Mouse (Mus musculus) cerebellum, adult 2 months (tissue): ENCODE data around the gene Srgap2. TPM values are rescaled to one million over a fixed set of nuclear protein-coding genes. Genes with fewer than 3 reads are reported as not detected.

ENCODE experiments used
- DNase-seq, 2 experiments: peaks; one replicate each; pipeline ENCODE4 v3.0.0; 2021
- H3K27ac ChIP-seq: fragments of 200-500 bp; 2 replicates; pipeline ENCODE4 v1.5.1; 2012; ENCODE audit warnings: low read length, control low read depth, inconsistent platforms; ENCODE audit not compliant: insufficient read depth
- H3K27me3 ChIP-seq: fragments of 200-500 bp; 2 replicates; pipeline ENCODE4 v1.6.1; 2012; ENCODE audit warnings: inconsistent platforms, mild to moderate bottlenecking, low read length, moderate library complexity; ENCODE audit not compliant: control insufficient read depth, insufficient read depth
- H3K4me1 ChIP-seq: fragments of 200-500 bp; 2 replicates; pipeline ENCODE4 v1.6.1; 2011; ENCODE audit warnings: low read length; ENCODE audit not compliant: control insufficient read depth, insufficient read depth
- H3K4me3 ChIP-seq: fragments of 200-500 bp; replicated peaks from 2 replicates; pipeline ENCODE3; 2011; ENCODE audit warnings: mild to moderate bottlenecking, low read depth, low read length, control low read depth; ENCODE audit not compliant: insufficient read depth
- CTCF ChIP-seq: fragments of 200-500 bp; IDR thresholded peaks from 2 replicates; pipeline ENCODE4 v1.5.1; 2011; ENCODE audit warnings: low read depth, mild to moderate bottlenecking, control low read depth, low read length, moderate library complexity, borderline replicate concordance; ENCODE audit not compliant: insufficient read depth
- POLR2A ChIP-seq: fragments of 200-500 bp; IDR thresholded peaks from 2 replicates; pipeline ENCODE4 v1.6.1; 2011; ENCODE audit warnings: low read length, control low read depth, borderline replicate concordance; ENCODE audit not compliant: insufficient read depth
- WGBS: fragments of 180-500 bp; shearing (Covaris S2); methylation state at CpG from one replicate; pipeline ENCODE4 v1.1.7; 2018; 5-methylcytosine and 5-hydroxymethylcytosine counted together
- polyA plus RNA-seq: library from polyadenylated mRNA; depleted of rRNA; stranded (reverse); fragments of >200 nt; gene quantifications from 2 replicates; pipeline ENCODE4 v1.2.3, GENCODE M21; 2012

Gene Srgap2
- polyA plus RNA-seq, 1 experiment = 83.1 TPM

DNA sequence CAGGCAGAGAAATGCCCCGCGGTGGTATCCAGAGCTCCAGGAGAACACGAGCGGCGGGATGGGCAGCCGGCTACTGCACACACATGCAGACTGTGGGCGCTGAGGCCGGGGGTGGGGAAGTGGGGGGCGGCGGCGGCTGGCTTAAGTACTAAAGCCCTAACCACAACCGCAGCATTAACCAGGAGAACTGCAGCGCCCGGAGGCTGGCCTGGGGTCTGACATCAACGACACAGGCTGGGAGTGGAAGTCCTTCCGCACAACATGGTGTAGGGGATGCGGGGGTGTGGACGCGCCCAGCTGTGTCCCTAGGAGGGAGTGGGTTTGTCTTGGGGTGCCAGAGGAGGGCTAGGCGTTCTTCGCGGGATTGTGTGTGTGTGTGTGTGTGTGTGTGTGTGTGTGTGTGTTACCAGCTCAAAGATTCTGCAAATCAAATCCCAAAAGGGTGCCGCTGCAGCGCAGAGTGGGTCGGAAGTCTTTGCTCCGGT, 2.0 kb downstream of the Srgap2 start:
- DNase-seq = peak; percentile 54 to 65
- under 1% methylated on average over 26 of the region's 26 CpGs for WGBS
- H3K27me3 ChIP-seq = no peaks in the 10 kb centered on the region
- H3K4me3 ChIP-seq = peak overlapping the region; percentile 74
- TF ChIP-seq CTCF = no peak
- no peak for TF ChIP-seq POLR2A
- H3K27ac ChIP-seq = peak overlapping the region; percentile 86
- H3K4me1 ChIP-seq = no peaks in the 10 kb centered on the region; the same call in 1 of the 2 replicates

GRCm38 (mm10) chr1:131523794-131524193, 3.4 kb downstream of the Srgap2 start:
- Histone ChIP-seq H3K4me3 (peak overlapping the region; percentile 74), H3K4me1 (no peaks in the 10 kb centered on the region; the same call in 1 of the 2 replicates), H3K27me3 (no peaks in the 10 kb centered on the region), H3K27ac (peak overlapping the region; percentile 51; the same call in 1 of the 2 replicates)
- TF ChIP-seq CTCF (no peak), POLR2A (peak; percentile 18; the same call in 1 of the 2 replicates)
- 5% methylated on average over 3 of the region's 3 CpGs for WGBS
- peak in 1 of 2 experiments; percentile 42 for DNase-seq

DNA sequence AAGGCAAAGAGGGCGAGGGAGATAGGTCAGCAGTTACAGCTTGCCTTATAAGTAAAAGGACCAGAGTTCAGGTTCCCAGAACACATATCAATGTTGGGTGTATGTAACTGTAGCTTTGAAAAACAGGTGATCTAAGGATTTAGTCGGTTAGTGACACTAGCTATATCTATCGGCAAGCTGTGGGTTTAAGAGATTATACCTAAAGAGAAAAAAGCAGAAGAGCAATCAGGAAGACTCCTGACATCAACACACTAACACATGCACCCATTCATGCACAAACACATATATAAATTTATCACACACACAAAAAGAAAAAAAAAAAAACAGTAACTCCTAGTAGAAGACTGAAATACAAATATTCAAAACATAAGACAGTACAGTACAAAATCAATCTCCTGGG, 10.6 kb downstream of the Srgap2 start:
- WGBS = 73% methylated on average over 3 of the region's 3 CpGs
- TF ChIP-seq CTCF (no peak), POLR2A (no peak)
- Histone ChIP-seq H3K4me3 (no peak overlapping the region), H3K27me3 (no peaks in the 10 kb centered on the region), H3K27ac (no peak overlapping the region), H3K4me1 (peaks cover 14% of the 10 kb centered on the region)
- no peak for DNase-seq

GRCm38 (mm10) chr1:131514197-131514596, 13.0 kb downstream of the Srgap2 start:
- no peak for DNase-seq
- Histone ChIP-seq H3K4me1 (peaks cover 14% of the 10 kb centered on the region), H3K27ac (no peak overlapping the region), H3K4me3 (no peak overlapping the region), H3K27me3 (no peaks in the 10 kb centered on the region)
- no peak for TF ChIP-seq CTCF
- TF ChIP-seq POLR2A = no peak
- WGBS = 44% methylated on average over 1 of the region's 1 CpGs

DNA sequence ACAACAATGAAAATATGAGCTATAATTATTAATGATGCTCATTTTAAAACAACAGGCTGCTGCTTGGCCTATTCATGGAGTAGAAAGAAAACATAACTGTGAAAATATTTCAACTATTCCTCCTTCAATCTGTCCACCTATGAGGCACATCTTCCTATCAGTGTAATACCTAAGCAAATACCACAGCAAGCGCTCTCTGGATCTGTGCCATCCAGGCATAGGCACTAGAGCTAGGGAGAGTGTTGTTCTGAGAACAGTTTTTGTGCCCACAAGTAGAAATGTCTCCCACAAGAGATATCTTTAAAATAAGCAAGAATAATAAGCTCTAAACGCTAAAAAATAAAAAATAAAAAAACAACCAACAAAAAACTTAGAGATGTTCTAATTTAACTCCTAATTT, 14.0 kb downstream of the Srgap2 start:
- TF ChIP-seq CTCF = no peak
- no peak for TF ChIP-seq POLR2A
- Histone ChIP-seq H3K27ac (no peak overlapping the region), H3K4me3 (no peak overlapping the region), H3K27me3 (no peaks in the 10 kb centered on the region), H3K4me1 (peaks cover 14% of the 10 kb centered on the region)
- peak; percentile 44 to 61 for DNase-seq
- WGBS = 76% methylated on average over 2 of the region's 2 CpGs

- TF ChIP-seq POLR2A (no peak), CTCF (no peak)
- no peak overlapping the region; the same call in 1 of the 2 replicates for H3K27ac ChIP-seq
- no peaks in the 10 kb centered on the region for H3K27me3 ChIP-seq
- peaks cover 13% of the 10 kb centered on the region for H3K4me1 ChIP-seq
- no peak for DNase-seq
- no peak overlapping the region for H3K4me3 ChIP-seq
- 61% methylated on average over 3 of the region's 3 CpGs for WGBS
Observed at GRCm38 (mm10) chr1:131511661-131512500, 15.3 kb downstream of the Srgap2 start.

DNA sequence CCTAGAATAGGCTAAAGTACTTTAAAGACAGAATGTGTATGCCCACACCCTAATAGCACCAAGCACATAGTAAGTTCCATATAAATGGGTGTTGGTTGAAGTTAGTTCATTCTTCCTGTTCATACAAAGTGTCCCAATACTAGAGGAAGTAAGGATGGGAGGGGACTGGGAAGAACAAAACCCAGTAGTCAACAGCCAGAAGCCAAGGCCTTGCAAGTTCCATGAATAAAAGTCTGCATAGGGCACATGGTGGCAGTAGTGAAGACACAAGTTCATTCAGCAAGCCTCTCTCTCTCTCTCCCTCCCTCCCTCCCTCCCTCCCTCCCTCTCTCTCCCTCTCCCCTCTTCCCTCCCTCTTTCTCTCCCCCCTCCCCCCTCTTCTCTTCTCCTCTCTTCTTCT, 16.0 kb downstream of the Srgap2 start:
- Histone ChIP-seq H3K4me1 (peaks cover 15% of the 10 kb centered on the region), H3K27me3 (no peaks in the 10 kb centered on the region), H3K27ac (no peak overlapping the region), H3K4me3 (no peak overlapping the region)
- DNase-seq = no peak
- TF ChIP-seq POLR2A (no peak), CTCF (no peak)

DNA sequence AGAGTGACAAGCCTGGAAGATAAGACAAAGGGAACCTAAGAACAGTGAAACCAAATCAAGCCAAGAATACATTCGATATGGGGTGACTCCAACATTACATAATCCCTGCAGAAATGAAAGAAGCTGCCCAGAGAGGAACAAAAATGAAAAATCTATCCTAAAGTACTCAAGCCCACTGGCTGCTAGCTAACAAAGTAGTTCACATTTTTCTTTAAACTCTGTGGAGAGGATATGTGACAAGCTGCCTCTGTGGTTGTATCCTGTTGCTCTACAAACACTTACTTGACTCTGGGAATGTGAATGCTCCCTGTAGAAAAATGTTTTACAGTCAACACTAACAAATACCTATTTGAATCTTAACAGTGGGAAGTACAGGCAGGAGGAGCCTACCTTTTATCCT, 25.5 kb downstream of the Srgap2 start:
- WGBS = 9% methylated on average over 1 of the region's 1 CpGs
- DNase-seq = no peak
- Histone ChIP-seq H3K4me3 (no peak overlapping the region), H3K27ac (no peak overlapping the region), H3K27me3 (no peaks in the 10 kb centered on the region), H3K4me1 (peaks cover 21% of the 10 kb centered on the region)
- TF ChIP-seq CTCF (no peak), POLR2A (no peak)
